Mouse (Mus musculus) heart, postnatal 4 days (tissue): ENCODE results near the gene Sln. TPM values are rescaled to one million over a fixed set of nuclear protein-coding genes. Genes with fewer than 3 reads are reported as not detected.

ENCODE experiments used
- total RNA-seq, 2 experiments: library from RNA; stranded (reverse); gene quantifications; 2 replicates each; pipeline ENCODE4 v1.2.3; 2021

The Sln gene
- total RNA-seq, 2 experiments from 2014 or later, result 49.4 to 50.8 TPM

Other genes with a start within 250 kb of the Sln start
- 100 to 1,000 TPM; 259 to 279 TPM for gene Acat1, start 239.8 kb upstream of the Sln start, total RNA-seq
- gene Cul5, start 180.2 kb upstream of the Sln start, total RNA-seq, result 10 to 100 TPM; 41.7 to 42.6 TPM
- gene Rab39, start 143.9 kb upstream of the Sln start, total RNA-seq, result under 1 TPM in 1 of 2 experiments, not detected in 1; 0.12 TPM
- gene Slc35f2, start 78.6 kb upstream of the Sln start, total RNA-seq, result under 1 TPM; 0.16 to 0.17 TPM
- under 1 TPM; 0.17 to 0.32 TPM for gene Elmod1, start 125.1 kb downstream of the Sln start, total RNA-seq
- gene Tnfaip8l3, start 218.2 kb downstream of the Sln start, total RNA-seq, result under 1 TPM; 0.36 to 0.47 TPM